Mouse (Mus musculus) E14TG2a.4 (cell line): Measurements from ENCODE around the gene Plch1.

Source experiments
- H3K27me3 ChIP-seq: 2 replicates; pipeline ENCODE4 v1.6.1; 2014; ENCODE audit warnings: low read length, control low read depth; ENCODE audit not compliant: insufficient read depth
- H3K36me3 ChIP-seq: 2 replicates; pipeline ENCODE4 v1.6.1; 2014; ENCODE audit warnings: low read length, control low read depth; ENCODE audit not compliant: insufficient read depth
- H3K4me1 ChIP-seq: replicated peaks from 2 replicates; pipeline ENCODE4 v1.6.1; 2014; ENCODE audit warnings: low read depth, low read length, control low read depth
- H3K4me3 ChIP-seq: replicated peaks from 2 replicates; pipeline ENCODE4 v1.5.1; 2014; ENCODE audit warnings: mild to moderate bottlenecking, low read length
- H3K9me3 ChIP-seq: 2 replicates; pipeline ENCODE4 v1.6.1; 2014; ENCODE audit warnings: low read length, control low read depth
- CTCF ChIP-seq: conservative IDR thresholded peaks from 2 replicates; pipeline ENCODE4 v1.5.1; 2014; ENCODE audit warnings: low read length
- NANOG ChIP-seq: IDR thresholded peaks from 2 replicates; pipeline ENCODE4 v1.6.1; 2014; ENCODE audit warnings: borderline replicate concordance, low read length, mixed read lengths
- POU5F1 ChIP-seq: IDR thresholded peaks from 2 replicates; pipeline ENCODE4 v1.6.1; 2014; ENCODE audit warnings: low read length, borderline replicate concordance

Gene Plch1

DNA sequence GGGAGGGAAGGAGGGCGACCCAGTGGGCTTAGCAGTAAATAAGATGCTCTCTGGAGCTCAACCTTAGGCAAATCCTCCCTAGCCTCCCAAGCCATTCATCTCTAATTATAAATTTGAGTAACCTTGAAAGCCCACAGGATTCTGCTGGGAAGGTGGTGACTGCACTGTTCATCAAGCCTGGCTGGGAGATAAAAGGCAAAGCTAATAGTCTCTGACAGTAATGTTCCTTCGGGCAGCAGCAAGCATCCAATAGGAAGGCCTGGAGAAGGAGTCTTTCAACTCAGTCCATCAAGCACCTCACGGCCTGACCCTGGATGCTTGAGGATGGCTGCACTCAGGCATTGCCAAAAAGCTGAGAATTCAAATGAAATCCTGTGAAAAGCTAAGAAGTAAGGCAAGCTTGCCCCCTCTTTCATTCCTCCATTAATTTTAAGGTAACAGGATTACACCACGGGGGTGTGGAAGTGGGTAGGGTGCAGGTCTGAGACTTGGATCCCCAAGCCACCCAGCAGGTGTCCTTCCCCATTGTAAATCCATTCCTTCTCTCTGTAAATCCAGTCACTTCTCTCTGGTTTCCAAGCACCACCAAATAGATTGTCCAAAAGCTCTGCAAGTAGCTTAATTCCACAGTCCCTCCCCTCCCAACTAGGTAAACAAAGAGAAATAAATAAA is 20.1 kb downstream of the Plch1 start:
- Histone ChIP-seq H3K9me3 (no peaks in the 10 kb centered on the region), H3K36me3 (no peaks in the 10 kb centered on the region), H3K4me3 (no peak overlapping the region), H3K4me1 (no peaks in the 10 kb centered on the region), H3K27me3 (no peaks in the 10 kb centered on the region)
- TF ChIP-seq NANOG (no peak), CTCF (no peak), POU5F1 (no peak)

DNA sequence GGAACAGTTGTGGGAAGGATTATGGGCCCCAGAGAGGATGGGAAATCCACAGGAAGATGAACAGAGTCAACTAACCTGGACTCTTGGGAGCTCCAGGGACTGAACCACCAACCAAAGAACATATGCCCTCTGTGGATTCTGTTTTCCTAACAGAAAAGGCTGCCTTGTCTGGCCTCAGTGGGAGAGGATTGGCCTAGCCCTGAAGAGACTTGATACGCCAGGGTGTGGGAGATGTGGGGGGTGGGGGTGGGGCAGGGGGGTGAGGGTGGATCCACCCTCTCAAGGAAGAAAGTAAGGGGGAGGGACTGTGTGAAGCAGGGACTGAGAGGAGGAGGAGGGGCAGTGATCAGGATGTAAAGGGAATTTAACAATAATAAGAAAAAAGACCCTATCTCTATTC is 26.5 kb downstream of the Plch1 start:
- Histone ChIP-seq H3K27me3 (no peaks in the 10 kb centered on the region), H3K9me3 (no peaks in the 10 kb centered on the region), H3K4me3 (no peak overlapping the region), H3K4me1 (peaks cover 18% of the 10 kb centered on the region), H3K36me3 (no peaks in the 10 kb centered on the region)
- TF ChIP-seq NANOG (no peak), POU5F1 (no peak), CTCF (no peak)

DNA sequence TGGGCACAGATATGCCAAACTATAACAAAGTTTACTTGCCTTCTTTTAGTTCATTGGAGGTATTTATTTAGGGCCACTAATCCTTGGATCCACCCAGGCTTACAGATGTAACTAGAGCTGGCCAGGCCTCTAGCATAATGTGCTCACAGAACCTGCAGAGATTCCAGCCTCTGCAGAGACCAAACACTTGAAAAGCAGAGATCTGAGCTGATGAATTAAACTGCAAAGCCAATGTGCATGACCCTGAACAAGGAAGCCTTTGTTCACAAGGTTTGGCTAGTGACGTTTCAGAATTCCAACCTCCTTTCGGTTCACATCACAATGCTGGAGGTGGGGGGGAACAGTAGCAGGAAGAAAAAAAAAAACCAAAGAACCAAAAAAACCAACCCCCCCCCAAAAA is 28.0 kb downstream of the Plch1 start:
- H3K36me3 ChIP-seq, result no peaks in the 10 kb centered on the region
- H3K4me1 ChIP-seq, result peaks cover 18% of the 10 kb centered on the region
- H3K9me3 ChIP-seq, result no peaks in the 10 kb centered on the region
- H3K4me3 ChIP-seq, result no peak overlapping the region
- TF ChIP-seq POU5F1 (no peak), NANOG (no peak)
- H3K27me3 ChIP-seq, result no peaks in the 10 kb centered on the region

DNA sequence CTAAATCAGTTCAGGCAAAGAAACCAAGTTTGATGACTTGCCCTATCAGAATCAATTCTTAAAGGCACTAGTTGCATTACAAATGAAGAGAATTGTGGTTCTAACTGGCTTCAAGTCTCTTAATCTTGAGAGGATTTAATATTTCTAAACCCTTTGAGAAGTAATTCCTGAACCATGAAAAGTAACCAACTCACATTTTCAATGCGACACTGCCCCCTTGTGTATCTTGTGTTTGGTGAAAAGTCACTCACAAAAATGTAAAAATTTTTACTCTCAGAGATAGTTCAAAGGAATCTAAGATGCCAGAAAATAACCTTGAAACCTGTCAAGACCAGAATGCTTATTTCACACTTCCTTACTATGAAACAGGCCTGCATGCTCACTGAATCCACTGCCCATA is 31.0 kb downstream of the Plch1 start:
- Histone ChIP-seq H3K36me3 (no peaks in the 10 kb centered on the region), H3K4me1 (peaks cover 17% of the 10 kb centered on the region), H3K4me3 (no peak overlapping the region), H3K9me3 (no peaks in the 10 kb centered on the region), H3K27me3 (no peaks in the 10 kb centered on the region)
- no peak for TF ChIP-seq NANOG
- TF ChIP-seq CTCF, result peak; percentile 44

DNA sequence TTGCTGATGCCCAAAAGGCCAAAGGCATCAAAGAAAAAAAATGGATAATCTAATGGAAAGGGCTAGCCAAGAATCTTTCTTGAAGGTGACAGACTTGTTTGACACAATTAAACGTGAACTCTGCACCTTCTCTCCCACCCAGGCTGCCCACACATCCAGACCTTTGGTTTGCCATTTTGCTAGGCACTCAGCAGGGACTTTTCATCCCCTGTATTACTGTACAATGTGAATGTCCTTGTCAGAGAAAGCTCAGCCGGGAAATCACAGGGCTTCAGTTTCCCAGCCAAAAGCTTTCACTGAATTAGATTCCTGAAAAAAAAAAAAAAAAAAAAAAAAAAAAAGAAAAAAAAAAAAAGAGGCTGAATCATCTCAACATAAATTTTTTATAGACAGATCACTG is 34.2 kb downstream of the Plch1 start:
- TF ChIP-seq CTCF (no peak), POU5F1 (no peak), NANOG (no peak)
- Histone ChIP-seq H3K4me1 (no peaks in the 10 kb centered on the region), H3K36me3 (no peaks in the 10 kb centered on the region), H3K9me3 (no peaks in the 10 kb centered on the region), H3K4me3 (no peak overlapping the region), H3K27me3 (no peaks in the 10 kb centered on the region)

DNA sequence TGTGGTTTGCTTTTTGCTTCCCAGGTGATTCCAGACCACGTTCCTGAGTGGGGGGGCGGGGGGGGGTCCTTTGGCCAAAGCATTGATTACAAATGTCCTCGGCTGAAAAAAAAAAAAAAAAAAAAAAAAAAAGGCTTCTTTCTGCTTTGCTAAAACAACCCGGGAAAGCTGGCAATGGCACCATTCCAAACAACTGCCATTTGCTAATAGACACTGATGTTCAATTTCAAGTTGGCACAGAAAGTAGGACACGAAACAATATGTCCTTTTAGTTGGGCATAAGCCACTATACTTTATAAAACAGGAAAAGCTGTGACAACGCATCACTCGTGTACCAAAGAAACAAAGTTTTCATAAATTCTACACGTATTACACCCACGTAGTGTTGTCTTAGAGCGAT is 36.6 kb downstream of the Plch1 start:
- no peaks in the 10 kb centered on the region for H3K9me3 ChIP-seq
- H3K27me3 ChIP-seq, result no peaks in the 10 kb centered on the region
- TF ChIP-seq NANOG (no peak), CTCF (no peak), POU5F1 (no peak)
- H3K4me3 ChIP-seq, result no peak overlapping the region
- no peaks in the 10 kb centered on the region for H3K36me3 ChIP-seq
- H3K4me1 ChIP-seq, result no peaks in the 10 kb centered on the region

DNA sequence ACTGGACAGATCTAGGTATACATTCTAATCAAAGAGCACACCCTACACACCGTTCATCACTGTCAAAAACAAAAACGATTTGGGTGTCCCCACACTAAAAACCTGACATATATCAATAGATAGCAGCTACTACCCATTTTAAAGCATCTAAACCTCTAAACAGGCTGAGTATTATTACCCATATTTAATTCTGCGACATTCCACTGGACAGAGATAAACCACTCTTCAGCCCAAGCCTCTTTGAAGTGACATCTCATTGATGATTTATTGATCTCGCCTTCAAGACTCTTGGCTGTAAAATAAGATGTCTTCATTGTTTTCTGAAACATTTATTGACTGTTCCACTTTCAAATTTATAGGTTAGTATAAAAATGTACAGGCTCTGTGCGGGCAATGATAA is 46.4 kb downstream of the Plch1 start:
- Histone ChIP-seq H3K4me3 (no peak overlapping the region), H3K36me3 (no peaks in the 10 kb centered on the region), H3K9me3 (no peaks in the 10 kb centered on the region), H3K4me1 (no peaks in the 10 kb centered on the region), H3K27me3 (no peaks in the 10 kb centered on the region)
- no peak for TF ChIP-seq NANOG
- no peak for TF ChIP-seq POU5F1
- TF ChIP-seq CTCF, result no peak

DNA sequence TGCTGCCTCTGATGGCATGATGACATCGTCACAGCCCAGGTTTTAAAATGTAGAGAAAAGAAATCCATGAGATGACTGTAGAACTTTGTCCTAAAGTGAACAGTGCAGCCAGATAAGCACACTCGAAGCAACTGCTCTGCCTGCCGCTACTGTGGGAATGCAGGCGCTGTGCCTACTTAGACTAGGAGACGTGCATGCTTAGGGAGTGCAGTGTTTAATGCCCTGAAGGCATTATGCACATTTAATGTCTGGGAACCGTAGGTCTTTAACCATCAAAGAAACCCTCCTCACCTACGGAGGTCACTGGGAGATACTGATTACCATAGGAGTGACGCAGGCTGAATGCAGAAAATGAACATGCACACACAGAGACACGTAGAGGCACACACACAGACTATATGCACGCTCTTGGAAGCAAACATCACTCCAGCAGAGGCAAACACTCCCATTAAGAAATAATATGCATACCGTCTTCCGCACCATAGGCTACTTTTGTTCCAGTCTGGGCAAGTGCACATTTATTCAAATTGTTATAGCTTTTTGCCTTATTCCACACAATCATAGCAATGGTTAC is 48.1 kb downstream of the Plch1 start:
- H3K4me3 ChIP-seq, result no peak overlapping the region
- no peaks in the 10 kb centered on the region for H3K4me1 ChIP-seq
- H3K36me3 ChIP-seq, result no peaks in the 10 kb centered on the region
- TF ChIP-seq NANOG, result no peak
- TF ChIP-seq POU5F1, result no peak
- no peak for TF ChIP-seq CTCF
- no peaks in the 10 kb centered on the region for H3K27me3 ChIP-seq
- H3K9me3 ChIP-seq, result no peaks in the 10 kb centered on the region

DNA sequence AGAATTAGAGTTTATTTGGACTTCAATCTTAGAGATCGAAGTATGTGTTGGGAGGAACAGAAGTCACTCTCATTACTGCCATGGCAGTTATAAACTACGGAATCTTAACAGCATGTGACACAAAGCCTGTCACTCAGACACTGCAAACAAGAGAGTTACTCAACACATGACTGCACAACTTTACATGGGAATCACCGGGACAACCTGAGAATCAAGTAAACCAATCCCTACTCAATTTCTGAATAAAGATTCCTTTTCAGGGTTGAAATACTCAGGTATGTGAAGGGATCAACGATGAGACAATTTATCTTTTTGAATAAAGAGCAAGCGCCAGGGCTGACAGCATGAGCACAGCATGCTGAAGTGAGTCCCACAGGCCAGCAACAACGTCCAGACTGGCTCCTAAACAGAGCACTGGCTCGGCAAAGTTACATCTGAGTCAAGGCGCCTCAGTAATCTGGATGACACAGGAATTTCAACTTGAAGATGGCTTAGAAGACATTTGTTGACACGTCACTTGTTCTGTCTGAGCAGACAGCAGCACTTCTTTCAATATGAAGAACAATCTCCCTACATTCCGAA is 49.4 kb downstream of the Plch1 start:
- Histone ChIP-seq H3K9me3 (no peaks in the 10 kb centered on the region), H3K4me3 (no peak overlapping the region), H3K36me3 (no peaks in the 10 kb centered on the region), H3K4me1 (peaks cover 4% of the 10 kb centered on the region), H3K27me3 (no peaks in the 10 kb centered on the region)
- TF ChIP-seq CTCF, result no peak
- no peak for TF ChIP-seq NANOG
- no peak for TF ChIP-seq POU5F1
